Mouse (Mus musculus) midbrain, embryonic 14.5 days (tissue): ENCODE results near the gene Rpl37. TPM values are rescaled to one million over a fixed set of nuclear protein-coding genes. Genes with fewer than 3 reads are reported as not detected.

Experiments
- ATAC-seq: fragments of 200-750 bp; cut with Nextera tagmentation; 2 replicates; pipeline ENCODE4 v1.8.0; 2017; ENCODE audit warnings: moderate number of reproducible peaks, moderate library complexity; ENCODE audit not compliant: low FRiP score, low TSS enrichment
- DNase-seq: peaks from one replicate; pipeline ENCODE4 v3.0.0-alpha.2; 2015
- H3K27ac ChIP-seq: fragments of 300-500 bp; sonication (generic); replicated peaks from 2 replicates; pipeline ENCODE4 v1.5.1; 2014; ENCODE audit warnings: mild to moderate bottlenecking, low read depth, low read length, moderate library complexity
- H3K27me3 ChIP-seq: fragments of 300-500 bp; sonication (generic); 2 replicates; pipeline ENCODE4 v1.6.1; 2014; ENCODE audit warnings: low read length, control low read depth, mixed read lengths; ENCODE audit not compliant: control insufficient read depth, insufficient read depth
- H3K36me3 ChIP-seq: fragments of 300-500 bp; sonication (generic); 2 replicates; pipeline ENCODE4 v1.6.1; 2014; ENCODE audit warnings: low read length, control low read depth; ENCODE audit not compliant: control insufficient read depth, insufficient read depth
- H3K4me1 ChIP-seq: fragments of 300-500 bp; sonication (generic); 2 replicates; pipeline ENCODE4 v1.6.1; 2014; ENCODE audit warnings: mild to moderate bottlenecking, antibody characterized with exemption, low read length, control low read depth; ENCODE audit not compliant: control insufficient read depth, insufficient read depth
- H3K4me2 ChIP-seq: fragments of 300-500 bp; sonication (generic); 2 replicates; pipeline ENCODE4 v1.6.1; 2014; ENCODE audit warnings: mild to moderate bottlenecking, low read length, moderate library complexity
- H3K4me3 ChIP-seq: fragments of 300-500 bp; sonication (generic); replicated peaks from 2 replicates; pipeline ENCODE4 v1.5.1; 2014; ENCODE audit warnings: low read depth, low read length
- H3K9ac ChIP-seq: fragments of 300-500 bp; sonication (generic); replicated peaks from 2 replicates; pipeline ENCODE4 v1.6.1; 2014; ENCODE audit warnings: mild to moderate bottlenecking, low read length, moderate library complexity
- H3K9me3 ChIP-seq: fragments of 300-500 bp; sonication (generic); 2 replicates; pipeline ENCODE4 v1.6.1; 2016; ENCODE audit warnings: low read length, control low read depth, mixed read lengths; ENCODE audit not compliant: control insufficient read depth
- WGBS: fragments of 180-500 bp; shearing (Covaris S2); extraction: QIAGEN DNeasy Blood & Tissue Kit; methylation state at CpG from one replicate; pipeline ENCODE4 v1.1.7; 2014; 5-methylcytosine and 5-hydroxymethylcytosine counted together
- polyA plus RNA-seq: library from polyadenylated mRNA; unstranded; fragments of >200 nt; fragmentation: Nextera tagmentation; extraction: Ambion mirVana; gene quantifications from 2 replicates; pipeline ENCODE4 v1.2.1, GENCODE M21; 2014

Rpl37 gene
- polyA plus RNA-seq, 1 experiment from 2014 or later = 446 TPM

- H3K27ac ChIP-seq = no peak overlapping the region
- no peak overlapping the region for H3K9ac ChIP-seq
Observed at GRCm38 (mm10) chr15:5142047-5142446, 25.6 kb downstream of the Rpl37 start.

GRCm38 (mm10) chr15:5142714-5143113, 26.3 kb downstream of the Rpl37 start:
- no peak for ATAC-seq
- H3K9me3 ChIP-seq = no peaks in the 10 kb centered on the region
- H3K4me2 ChIP-seq = peak overlapping the region; percentile 63
- no peaks in the 10 kb centered on the region for H3K36me3 ChIP-seq
- H3K4me3 ChIP-seq = peak overlapping the region; percentile 74; the same call in 1 of the 2 replicates
- H3K27me3 ChIP-seq = no peaks in the 10 kb centered on the region
- H3K4me1 ChIP-seq = peaks cover 11% of the 10 kb centered on the region
- 77% methylated on average over 5 of the region's 5 CpGs for WGBS
- DNase-seq = no peak
- no peak overlapping the region for H3K9ac ChIP-seq
- H3K27ac ChIP-seq = no peak overlapping the region

More at GRCm38 (mm10) chr15:5142047-5142446, 25.6 kb downstream of the Rpl37 start:
- H3K27me3 ChIP-seq = no peaks in the 10 kb centered on the region
- ATAC-seq (no peak), DNase-seq (no peak)
- H3K4me1 ChIP-seq = peaks cover 11% of the 10 kb centered on the region
- no peaks in the 10 kb centered on the region for H3K36me3 ChIP-seq
- WGBS = 74% methylated on average over 5 of the region's 5 CpGs
- H3K4me2 ChIP-seq = no peak overlapping the region
- no peak overlapping the region for H3K4me3 ChIP-seq
- no peaks in the 10 kb centered on the region for H3K9me3 ChIP-seq

- no peaks in the 10 kb centered on the region for H3K36me3 ChIP-seq
- ATAC-seq (peak; percentile 94), DNase-seq (peak; percentile 91)
- peaks cover 11% of the 10 kb centered on the region for H3K4me1 ChIP-seq
- H3K4me3 ChIP-seq = peak within 1 kb of the TSS; percentile 74
- WGBS = under 1% methylated on average over 73 of the region's 80 CpGs
- no peaks in the 10 kb centered on the region for H3K9me3 ChIP-seq
- H3K27ac ChIP-seq = peak within 1 kb of the TSS; percentile 91
- H3K4me2 ChIP-seq = peak within 1 kb of the TSS; percentile 63
- no peaks in the 10 kb centered on the region for H3K27me3 ChIP-seq
- peak within 1 kb of the TSS; percentile 80 for H3K9ac ChIP-seq
Observed at GRCm38 (mm10) chr15:5143361-5144020, 27.0 kb downstream of the Rpl37 start, which contains the start of gene Prkaa1. Gene Prkaa1 (plus strand): TSS chr15:5143861.

- Histone ChIP-seq H3K9ac (peak overlapping the region; percentile 80), H3K4me3 (peak overlapping the region; percentile 74)
Observed at GRCm38 (mm10) chr15:5144021-5144778, 27.8 kb downstream of the Rpl37 start.

GRCm38 (mm10) chr15:5145196-5145945, 28.9 kb downstream of the Rpl37 start:
- Histone ChIP-seq H3K4me3 (peak overlapping the region; percentile 74), H3K36me3 (no peaks in the 10 kb centered on the region), H3K9me3 (no peaks in the 10 kb centered on the region), H3K27ac (no peak overlapping the region), H3K4me2 (peak overlapping the region; percentile 63), H3K27me3 (no peaks in the 10 kb centered on the region), H3K4me1 (peaks cover 11% of the 10 kb centered on the region), H3K9ac (peak overlapping the region; percentile 34; the same call in 1 of the 2 replicates)
- WGBS = 46% methylated on average over 9 of the region's 9 CpGs
- ATAC-seq (no peak), DNase-seq (no peak)

More at GRCm38 (mm10) chr15:5144021-5144778, 27.8 kb downstream of the Rpl37 start:
- no peaks in the 10 kb centered on the region for H3K9me3 ChIP-seq
- no peaks in the 10 kb centered on the region for H3K36me3 ChIP-seq
- H3K4me1 ChIP-seq = peaks cover 11% of the 10 kb centered on the region
- H3K4me2 ChIP-seq = peak overlapping the region; percentile 63
- WGBS = 1% methylated on average over 61 of the region's 61 CpGs
- H3K27ac ChIP-seq = peak overlapping the region; percentile 91
- H3K27me3 ChIP-seq = no peaks in the 10 kb centered on the region
- DNase-seq (peak; percentile 82), ATAC-seq (peak; percentile 92)

- no peaks in the 10 kb centered on the region for H3K27me3 ChIP-seq
- ATAC-seq = no peak
- no peak overlapping the region for H3K9ac ChIP-seq
- H3K27ac ChIP-seq = no peak overlapping the region
- no peaks in the 10 kb centered on the region for H3K9me3 ChIP-seq
- H3K4me3 ChIP-seq = no peak overlapping the region
- peaks cover 11% of the 10 kb centered on the region for H3K4me1 ChIP-seq
- H3K36me3 ChIP-seq = no peaks in the 10 kb centered on the region
- H3K4me2 ChIP-seq = no peak overlapping the region
- 92% methylated on average over 4 of the region's 4 CpGs for WGBS
- DNase-seq = no peak
Observed at GRCm38 (mm10) chr15:5149187-5149586, 32.7 kb downstream of the Rpl37 start.

- ATAC-seq = no peak
- H3K9me3 ChIP-seq = no peaks in the 10 kb centered on the region
Observed at GRCm38 (mm10) chr15:5152171-5152570, 35.7 kb downstream of the Rpl37 start.

GRCm38 (mm10) chr15:5154621-5155020, 38.2 kb downstream of the Rpl37 start:
- no peak overlapping the region for H3K9ac ChIP-seq
- no peak for ATAC-seq

More at GRCm38 (mm10) chr15:5152171-5152570, 35.7 kb downstream of the Rpl37 start:
- no peaks in the 10 kb centered on the region for H3K27me3 ChIP-seq
- no peak overlapping the region for H3K4me2 ChIP-seq
- peaks cover 3% of the 10 kb centered on the region; the same call in 1 of the 2 replicates for H3K4me1 ChIP-seq
- no peak overlapping the region for H3K27ac ChIP-seq
- H3K36me3 ChIP-seq = no peaks in the 10 kb centered on the region
- no peak overlapping the region for H3K4me3 ChIP-seq
- DNase-seq = no peak
- 92% methylated on average over 6 of the region's 6 CpGs for WGBS
- H3K9ac ChIP-seq = no peak overlapping the region

More at GRCm38 (mm10) chr15:5154621-5155020, 38.2 kb downstream of the Rpl37 start:
- Histone ChIP-seq H3K4me1 (peaks cover 3% of the 10 kb centered on the region; the same call in 1 of the 2 replicates), H3K27me3 (no peaks in the 10 kb centered on the region), H3K4me3 (no peak overlapping the region), H3K9me3 (no peaks in the 10 kb centered on the region), H3K36me3 (no peaks in the 10 kb centered on the region), H3K27ac (no peak overlapping the region), H3K4me2 (no peak overlapping the region)
- DNase-seq = no peak
- WGBS = 91% methylated on average over 9 of the region's 9 CpGs
